Mouse (Mus musculus) heart, postnatal 0 days (tissue): ENCODE measurements around the gene Glra1. TPM values are rescaled to one million over a fixed set of nuclear protein-coding genes. Genes with fewer than 3 reads are reported as not detected.

Experiments
- ATAC-seq: fragments of 200-750 bp; cut with Nextera tagmentation; 2 replicates; pipeline ENCODE4 v1.8.0; 2017; ENCODE audit warnings: low read depth, moderate number of reproducible peaks, moderate library complexity; ENCODE audit not compliant: insufficient read depth
- DNase-seq: peaks from one replicate; pipeline ENCODE4 v3.0.0-alpha.2; 2016; ENCODE audit warnings: low spot score
- H3K27ac ChIP-seq: fragments of 300-500 bp; sonication (generic); 2 replicates; pipeline ENCODE4 v1.5.1; 2014; ENCODE audit warnings: low read depth, mild to moderate bottlenecking
- H3K27me3 ChIP-seq: fragments of 300-500 bp; sonication (generic); 2 replicates; pipeline ENCODE4 v1.6.1; 2014; ENCODE audit warnings: low read length, mixed read lengths; ENCODE audit not compliant: control insufficient read depth, insufficient read depth
- H3K36me3 ChIP-seq: fragments of 300-500 bp; sonication (generic); replicated peaks from 2 replicates; pipeline ENCODE4 v1.6.1; 2014; ENCODE audit warnings: low read length, mixed read lengths; ENCODE audit not compliant: control insufficient read depth, insufficient read depth
- H3K4me1 ChIP-seq: fragments of 300-500 bp; sonication (generic); 2 replicates; pipeline ENCODE4 v1.6.1; 2014; ENCODE audit warnings: antibody characterized with exemption; ENCODE audit not compliant: control insufficient read depth, insufficient read depth
- H3K4me2 ChIP-seq: fragments of 300-500 bp; sonication (generic); 2 replicates; pipeline ENCODE4 v1.6.1; 2014; ENCODE audit warnings: low read depth, mild to moderate bottlenecking, low read length, moderate library complexity
- H3K4me3 ChIP-seq: fragments of 300-500 bp; sonication (generic); 2 replicates; pipeline ENCODE4 v1.5.1; 2014; ENCODE audit warnings: low read depth, low read length
- H3K9ac ChIP-seq: fragments of 300-500 bp; sonication (generic); replicated peaks from 2 replicates; pipeline ENCODE4 v1.6.1; 2014; ENCODE audit warnings: low read depth, low read length, mixed read lengths
- H3K9me3 ChIP-seq: fragments of 300-500 bp; sonication (generic); replicated peaks from 2 replicates; pipeline ENCODE4 v1.6.1; 2016; ENCODE audit warnings: low read length; ENCODE audit not compliant: control insufficient read depth
- CTCF ChIP-seq: IDR thresholded peaks from 2 replicates; pipeline ENCODE4 v1.5.1; 2016; ENCODE audit warnings: antibody characterized with exemption, control low read depth, low read depth
- EP300 ChIP-seq: IDR thresholded peaks from 2 replicates; pipeline ENCODE4 v1.6.1; 2016; ENCODE audit warnings: antibody characterized with exemption, low read depth
- WGBS: fragments of 180-500 bp; shearing (Covaris S2); extraction: QIAGEN DNeasy Blood & Tissue Kit; methylation state at CpG from one replicate; pipeline ENCODE4 v1.1.7; 2014; 5-methylcytosine and 5-hydroxymethylcytosine counted together
- polyA plus RNA-seq: library from polyadenylated mRNA; unstranded; fragments of >200 nt; fragmentation: Nextera tagmentation; extraction: Ambion mirVana; gene quantifications from 2 replicates; pipeline ENCODE4 v1.2.1, GENCODE M21; 2015
- total RNA-seq: library from RNA; depleted of rRNA; stranded (reverse); fragments of >200 nt; gene quantifications from 2 replicates; pipeline ENCODE4 v1.2.3, GENCODE M21; 2014; ENCODE audit warnings: low replicate concordance

The Glra1 gene
- total and polyA plus RNA-seq, 2 experiments from 2014 or later = not detected

DNA sequence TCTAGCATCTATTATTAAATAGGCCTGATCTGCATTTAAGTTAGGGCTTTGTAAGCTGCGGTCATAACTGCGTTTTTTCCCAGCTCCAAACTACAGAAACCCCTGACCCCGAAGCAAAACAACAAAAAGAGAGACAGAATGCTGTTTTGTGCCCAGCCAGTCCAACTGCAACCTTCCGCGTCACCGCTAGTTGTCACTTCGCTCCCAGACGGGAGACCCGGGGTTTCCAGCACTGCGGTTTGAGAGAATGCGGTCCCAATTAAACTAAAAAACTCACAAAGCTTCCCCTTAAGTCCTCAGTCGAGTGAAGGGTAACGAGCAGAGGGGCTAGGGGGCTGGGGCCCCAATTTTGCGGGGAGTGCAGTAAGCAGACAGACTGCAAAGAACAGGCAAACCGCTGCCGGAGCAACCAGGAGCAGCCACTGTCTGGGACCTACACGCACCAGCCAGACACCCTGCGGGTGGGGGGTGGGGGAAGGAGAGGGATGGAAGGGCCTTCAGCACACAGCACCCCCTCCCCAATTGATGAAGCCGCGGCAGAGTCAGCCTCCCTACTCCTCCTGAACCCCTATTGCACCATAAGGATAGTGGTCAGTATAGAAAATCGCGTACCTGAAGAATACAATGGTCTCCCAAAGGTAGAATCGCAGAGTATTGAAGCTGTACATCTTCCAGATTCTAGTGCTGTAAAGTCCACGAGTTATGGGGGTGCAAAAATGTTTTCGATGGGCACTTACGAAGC lies 761 bp downstream of the Glra1 start:
- no peaks in the 10 kb centered on the region for H3K4me1 ChIP-seq
- H3K36me3 ChIP-seq = no peaks in the 10 kb centered on the region
- DNase-seq (no peak), ATAC-seq (no peak)
- H3K4me3 ChIP-seq = no peak overlapping the region
- H3K27me3 ChIP-seq = peaks cover 27% of the 10 kb centered on the region
- no peak overlapping the region for H3K4me2 ChIP-seq
- H3K9me3 ChIP-seq = no peaks in the 10 kb centered on the region
- TF ChIP-seq EP300 (no peak), CTCF (no peak)
- 7% methylated on average over 26 of the region's 26 CpGs for WGBS
- no peak overlapping the region for H3K9ac ChIP-seq
- no peak overlapping the region for H3K27ac ChIP-seq

DNA sequence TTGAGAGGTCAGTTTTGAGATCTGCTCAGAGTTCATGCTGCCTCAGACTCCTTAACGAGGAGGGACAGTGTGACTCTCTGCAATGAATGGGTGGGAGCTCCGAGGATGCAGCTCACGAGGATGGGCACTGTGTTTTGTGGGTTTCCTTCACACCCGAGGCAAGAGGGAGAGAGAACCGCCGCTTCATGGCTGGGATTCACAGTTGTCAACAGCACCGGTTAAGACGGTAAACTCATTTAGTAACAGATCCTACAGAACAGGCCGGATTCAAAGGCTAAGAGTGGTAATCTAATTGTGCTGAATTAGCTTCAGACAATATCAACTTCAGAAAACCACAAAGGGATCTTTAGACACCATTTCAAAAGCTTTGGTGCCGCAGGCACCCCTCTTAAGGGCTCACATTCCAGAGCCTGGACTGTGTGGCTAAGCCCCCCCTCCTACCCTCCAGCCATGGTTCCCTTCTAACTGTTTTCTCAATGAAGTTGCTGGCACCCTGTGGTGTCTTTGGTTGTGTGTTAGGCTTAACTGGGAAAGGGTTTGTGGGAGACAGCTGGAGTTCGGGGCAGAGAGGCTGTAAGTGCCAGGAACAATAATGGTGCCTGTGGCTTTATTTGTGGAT lies 6.4 kb downstream of the Glra1 start:
- 9% methylated on average over 11 of the region's 11 CpGs for WGBS
- no peaks in the 10 kb centered on the region for H3K4me1 ChIP-seq
- no peaks in the 10 kb centered on the region for H3K9me3 ChIP-seq

GRCm38 (mm10) chr11:55595726-55596125 lies 12.3 kb downstream of the Glra1 start:
- Histone ChIP-seq H3K27me3 (no peaks in the 10 kb centered on the region), H3K36me3 (no peaks in the 10 kb centered on the region), H3K4me1 (no peaks in the 10 kb centered on the region), H3K4me3 (no peak overlapping the region), H3K9ac (no peak overlapping the region), H3K9me3 (no peaks in the 10 kb centered on the region), H3K27ac (no peak overlapping the region), H3K4me2 (no peak overlapping the region)
- WGBS = 73% methylated on average over 1 of the region's 1 CpGs
- no peak for DNase-seq
- no peak for ATAC-seq
- TF ChIP-seq CTCF (no peak), EP300 (no peak)

More for the DNA sequence above, 6.4 kb downstream of the Glra1 start:
- no peak for TF ChIP-seq CTCF
- TF ChIP-seq EP300 = no peak
- H3K4me3 ChIP-seq = no peak overlapping the region
- no peak for DNase-seq
- no peak for ATAC-seq
- H3K27ac ChIP-seq = no peak overlapping the region
- no peaks in the 10 kb centered on the region for H3K36me3 ChIP-seq
- H3K4me2 ChIP-seq = no peak overlapping the region
- H3K9ac ChIP-seq = no peak overlapping the region
- H3K27me3 ChIP-seq = 0 out of 2 replicates have a peak, but pooled peaks cover 8% of the 10 kb centered on the region

GRCm38 (mm10) chr11:55594411-55594810 lies 13.6 kb downstream of the Glra1 start:
- ATAC-seq (no peak), DNase-seq (no peak)
- Histone ChIP-seq H3K36me3 (no peaks in the 10 kb centered on the region), H3K27me3 (no peaks in the 10 kb centered on the region), H3K9me3 (no peaks in the 10 kb centered on the region), H3K27ac (no peak overlapping the region), H3K4me2 (no peak overlapping the region), H3K4me3 (no peak overlapping the region), H3K9ac (no peak overlapping the region), H3K4me1 (no peaks in the 10 kb centered on the region)
- WGBS = 69% methylated on average over 3 of the region's 3 CpGs
- TF ChIP-seq EP300 = no peak

- H3K9me3 ChIP-seq = no peaks in the 10 kb centered on the region
- H3K27ac ChIP-seq = no peak overlapping the region
- TF ChIP-seq EP300 = no peak
- TF ChIP-seq CTCF = no peak
- no peak overlapping the region for H3K4me3 ChIP-seq
- no peaks in the 10 kb centered on the region for H3K36me3 ChIP-seq
- no peak for ATAC-seq
- WGBS = 36% methylated on average over 2 of the region's 2 CpGs
- no peak overlapping the region for H3K4me2 ChIP-seq
- no peaks in the 10 kb centered on the region for H3K4me1 ChIP-seq
- no peaks in the 10 kb centered on the region for H3K27me3 ChIP-seq
- no peak for DNase-seq
- no peak overlapping the region for H3K9ac ChIP-seq
Measured at GRCm38 (mm10) chr11:55591194-55591593, 16.8 kb downstream of the Glra1 start.
